Mouse (Mus musculus) liver, adult 2 months (tissue): ENCODE data around the gene Cav1. TPM values are rescaled to one million over a fixed set of nuclear protein-coding genes. Genes with fewer than 3 reads are reported as not detected.
A peak's percentile ranks its signal among the peaks of the same experiment; 100 is the strongest.

ENCODE experiments used
- DNase-seq: peaks from one replicate; pipeline ENCODE4 v3.0.0-alpha.2; 2011; ENCODE audit warnings: low read depth, low spot score; ENCODE audit errors: extremely low read depth
- H3K27ac ChIP-seq: fragments of 200-500 bp; replicated peaks from 2 replicates; pipeline ENCODE4 v1.5.1; 2012; ENCODE audit warnings: low read depth, mild to moderate bottlenecking, control low read depth, inconsistent platforms, low read length; ENCODE audit not compliant: insufficient read depth
- H3K27me3 ChIP-seq: fragments of 200-500 bp; 2 replicates; pipeline ENCODE4 v1.6.1; 2012; ENCODE audit warnings: mild to moderate bottlenecking, moderate library complexity, low read length, inconsistent platforms; ENCODE audit not compliant: control insufficient read depth, insufficient read depth
- H3K36me3 ChIP-seq: fragments of 200-500 bp; 2 replicates; pipeline ENCODE4 v1.6.1; 2012; ENCODE audit warnings: low read length, inconsistent platforms; ENCODE audit not compliant: control insufficient read depth, insufficient read depth
- H3K4me1 ChIP-seq: fragments of 200-500 bp; 2 replicates; pipeline ENCODE4 v1.6.1; 2011; ENCODE audit warnings: low read length; ENCODE audit not compliant: control insufficient read depth, insufficient read depth
- H3K4me3 ChIP-seq: fragments of 200-500 bp; 2 replicates; pipeline ENCODE4 v1.5.1; 2011; ENCODE audit warnings: low read depth, mild to moderate bottlenecking, control low read depth, low read length, moderate library complexity; ENCODE audit not compliant: insufficient read depth
- H3K79me2 ChIP-seq: fragments of 200-500 bp; 2 replicates; pipeline ENCODE4 v1.6.1; 2012; ENCODE audit warnings: inconsistent platforms, mild to moderate bottlenecking, low read length, moderate library complexity; ENCODE audit not compliant: control insufficient read depth, insufficient read depth
- H3K9ac ChIP-seq: fragments of 200-500 bp; 2 replicates; pipeline ENCODE4 v1.6.1; 2012; ENCODE audit warnings: low read depth, mild to moderate bottlenecking, control low read depth, inconsistent platforms, low read length
- CTCF ChIP-seq: fragments of 200-500 bp; IDR thresholded peaks from 2 replicates; pipeline ENCODE4 v1.5.1; 2011; ENCODE audit warnings: low read depth, low read length, control low read depth
- POLR2A ChIP-seq: fragments of 200-500 bp; IDR thresholded peaks from 2 replicates; pipeline ENCODE4 v1.6.1; 2011; ENCODE audit warnings: low read length, control low read depth; ENCODE audit not compliant: insufficient read depth; ENCODE audit errors: extremely low read depth
- WGBS: fragments of 180-500 bp; shearing (Covaris S2); methylation state at CpG from one replicate; pipeline ENCODE4 v1.1.7; 2018; 5-methylcytosine and 5-hydroxymethylcytosine counted together
- polyA plus RNA-seq: library from polyadenylated mRNA; depleted of rRNA; stranded (reverse); fragments of >200 nt; gene quantifications from 2 replicates; pipeline ENCODE4 v1.2.3, GENCODE M21; 2012
- total RNA-seq: library from RNA; depleted of rRNA; stranded (reverse); fragments of >200 nt; gene quantifications from 2 replicates; pipeline ENCODE4 v1.2.3, GENCODE M21; 2014

The Cav1 gene
- total and polyA plus RNA-seq, 2 experiments: 2.9 to 4.1 TPM

- no peak for DNase-seq
Observed at GRCm38 (mm10) chr6:17278366-17278765, 27.8 kb upstream of the Cav1 start.

GRCm38 (mm10) chr6:17280939-17281756 is 25.0 kb upstream of the Cav1 start, which contains the start of gene Cav2:
TSS of gene Cav2 (plus strand) at chr6:17281185.
- Histone ChIP-seq H3K9ac (peak within 1 kb of the TSS; percentile 32), H3K27me3 (no peaks in the 10 kb centered on the region), H3K4me1 (no peaks in the 10 kb centered on the region; the same call in 1 of the 2 replicates), H3K36me3 (no peaks in the 10 kb centered on the region), H3K79me2 (no peaks in the 10 kb centered on the region), H3K27ac (peak within 1 kb of the TSS; percentile 22), H3K4me3 (peak within 1 kb of the TSS; percentile 62)
- WGBS: 2% methylated on average over 40 of the region's 40 CpGs
- TF ChIP-seq POLR2A (no peak), CTCF (no peak)
- peak; percentile 24 for DNase-seq

More at GRCm38 (mm10) chr6:17278366-17278765, 27.8 kb upstream of the Cav1 start:
- H3K9ac ChIP-seq: no peak overlapping the region
- no peaks in the 10 kb centered on the region; the same call in 1 of the 2 replicates for H3K4me1 ChIP-seq
- no peaks in the 10 kb centered on the region for H3K36me3 ChIP-seq
- no peak overlapping the region for H3K4me3 ChIP-seq
- H3K27me3 ChIP-seq: no peaks in the 10 kb centered on the region
- H3K27ac ChIP-seq: no peak overlapping the region
- no peaks in the 10 kb centered on the region for H3K79me2 ChIP-seq
- TF ChIP-seq CTCF: no peak
- no peak for TF ChIP-seq POLR2A
- 85% methylated on average over 3 of the region's 3 CpGs for WGBS

- no peaks in the 10 kb centered on the region for H3K79me2 ChIP-seq
- H3K36me3 ChIP-seq: no peaks in the 10 kb centered on the region
- peak overlapping the region; percentile 16; the same call in 1 of the 2 replicates for H3K9ac ChIP-seq
- no peaks in the 10 kb centered on the region; the same call in 1 of the 2 replicates for H3K4me1 ChIP-seq
- no peak for DNase-seq
- 42% methylated on average over 8 of the region's 8 CpGs for WGBS
- TF ChIP-seq CTCF: no peak
- peak overlapping the region; percentile 16 for H3K27ac ChIP-seq
- H3K27me3 ChIP-seq: no peaks in the 10 kb centered on the region
- H3K4me3 ChIP-seq: peak overlapping the region; percentile 62; the same call in 1 of the 2 replicates
Observed at GRCm38 (mm10) chr6:17281757-17282092, 24.4 kb upstream of the Cav1 start.

GRCm38 (mm10) chr6:17282159-17282558 is 24.0 kb upstream of the Cav1 start:
- H3K4me3 ChIP-seq: 0 out of 2 replicates have a peak overlapping the region, but pooled peaks have one; percentile 16
- H3K4me1 ChIP-seq: no peaks in the 10 kb centered on the region; the same call in 1 of the 2 replicates
- peak overlapping the region; percentile 16 for H3K27ac ChIP-seq
- WGBS: 55% methylated on average over 5 of the region's 5 CpGs
- peak overlapping the region; percentile 16; the same call in 1 of the 2 replicates for H3K9ac ChIP-seq
- no peaks in the 10 kb centered on the region for H3K27me3 ChIP-seq
- TF ChIP-seq CTCF: no peak
- TF ChIP-seq POLR2A: no peak
- no peak for DNase-seq
- no peaks in the 10 kb centered on the region for H3K79me2 ChIP-seq
- no peaks in the 10 kb centered on the region for H3K36me3 ChIP-seq

GRCm38 (mm10) chr6:17283834-17284233 is 22.3 kb upstream of the Cav1 start:
- Histone ChIP-seq H3K36me3 (no peaks in the 10 kb centered on the region), H3K4me3 (no peak overlapping the region), H3K27me3 (no peaks in the 10 kb centered on the region), H3K79me2 (no peaks in the 10 kb centered on the region), H3K9ac (no peak overlapping the region), H3K27ac (no peak overlapping the region), H3K4me1 (no peaks in the 10 kb centered on the region; the same call in 1 of the 2 replicates)
- TF ChIP-seq CTCF (no peak), POLR2A (no peak)
- 75% methylated on average over 3 of the region's 3 CpGs for WGBS
- no peak for DNase-seq

- no peaks in the 10 kb centered on the region for H3K36me3 ChIP-seq
- H3K4me1 ChIP-seq: no peaks in the 10 kb centered on the region; the same call in 1 of the 2 replicates
- no peaks in the 10 kb centered on the region for H3K79me2 ChIP-seq
- TF ChIP-seq POLR2A: no peak
- TF ChIP-seq CTCF: no peak
- H3K4me3 ChIP-seq: no peak overlapping the region
- 66% methylated on average over 4 of the region's 4 CpGs for WGBS
- no peak for DNase-seq
- H3K27ac ChIP-seq: no peak overlapping the region
- no peak overlapping the region for H3K9ac ChIP-seq
- H3K27me3 ChIP-seq: no peaks in the 10 kb centered on the region
Observed at GRCm38 (mm10) chr6:17286381-17286780, 19.8 kb upstream of the Cav1 start.
